Mouse (Mus musculus) limb, embryonic 14.5 days (tissue): ENCODE data around the gene Unc13b. TPM values are rescaled to one million over a fixed set of nuclear protein-coding genes. Genes with fewer than 3 reads are reported as not detected.
A peak's percentile ranks its signal among the peaks of the same experiment; 100 is the strongest.

ENCODE experiments used
- ATAC-seq: fragments of 200-750 bp; cut with Nextera tagmentation; 2 replicates; pipeline ENCODE4 v1.8.0; 2017; ENCODE audit warnings: low read depth, moderate number of reproducible peaks, moderate TSS enrichment; ENCODE audit not compliant: low FRiP score
- DNase-seq: peaks from one replicate; pipeline ENCODE4 v3.0.0-alpha.2; 2015; ENCODE audit warnings: low spot score
- H3K27ac ChIP-seq: fragments of 300-500 bp; sonication (generic); replicated peaks from 2 replicates; pipeline ENCODE4 v1.5.1; 2014; ENCODE audit warnings: low read depth, mild to moderate bottlenecking, low read length, moderate library complexity, mixed read lengths
- H3K27me3 ChIP-seq: fragments of 300-500 bp; sonication (generic); 2 replicates; pipeline ENCODE4 v1.6.1; 2014; ENCODE audit warnings: low read length, mixed read lengths; ENCODE audit not compliant: control insufficient read depth, insufficient read depth
- H3K36me3 ChIP-seq: fragments of 300-500 bp; sonication (generic); 2 replicates; pipeline ENCODE4 v1.6.1; 2014; ENCODE audit warnings: mild to moderate bottlenecking, low read length, moderate library complexity, mixed read lengths; ENCODE audit not compliant: control insufficient read depth, insufficient read depth
- H3K4me1 ChIP-seq: fragments of 300-500 bp; sonication (generic); 2 replicates; pipeline ENCODE4 v1.6.1; 2014; ENCODE audit warnings: antibody characterized with exemption, low read length, mixed read lengths; ENCODE audit not compliant: control insufficient read depth, insufficient read depth
- H3K4me2 ChIP-seq: fragments of 300-500 bp; sonication (generic); replicated peaks from 2 replicates; pipeline ENCODE4 v1.6.1; 2014; ENCODE audit warnings: low read depth, mild to moderate bottlenecking, low read length, moderate library complexity; ENCODE audit not compliant: severe bottlenecking
- H3K4me3 ChIP-seq: fragments of 300-500 bp; sonication (generic); replicated peaks from 2 replicates; pipeline ENCODE4 v1.5.1; 2014; ENCODE audit warnings: low read length
- H3K9ac ChIP-seq: fragments of 300-500 bp; sonication (generic); 2 replicates; pipeline ENCODE4 v1.6.1; 2014; ENCODE audit warnings: mild to moderate bottlenecking, low read depth, low read length, moderate library complexity; ENCODE audit not compliant: severe bottlenecking
- H3K9me3 ChIP-seq: fragments of 300-500 bp; sonication (generic); 2 replicates; pipeline ENCODE4 v1.6.1; 2016; ENCODE audit warnings: low read length; ENCODE audit not compliant: control insufficient read depth
- POLR2A ChIP-seq: fragments of 200-500 bp; IDR thresholded peaks from 2 replicates; pipeline ENCODE4 v1.8.0; 2012; ENCODE audit warnings: inconsistent platforms, mild to moderate bottlenecking, moderate library complexity, borderline replicate concordance; ENCODE audit not compliant: insufficient read depth, insufficient read length; ENCODE audit errors: extremely low read depth
- WGBS: fragments of 180-500 bp; shearing (Covaris S2); extraction: QIAGEN DNeasy Blood & Tissue Kit; methylation state at CpG from one replicate; pipeline ENCODE4 v1.1.7; 2014; 5-methylcytosine and 5-hydroxymethylcytosine counted together
- polyA plus RNA-seq, 2 experiments: library from polyadenylated mRNA; depleted of rRNA in 1 of 2; stranded (reverse) in 1 of 2; unstranded in 1 of 2; fragments of >200 nt; fragmentation: Nextera tagmentation in 1 of 2; extraction: Ambion mirVana in 1 of 2; gene quantifications; 2 replicates each; pipeline versions ENCODE4 v1.2.1 to v1.2.3; 2012 to 2014

Gene Unc13b
- polyA plus RNA-seq, 2 experiments = 2.5 to 7.2 TPM

- Histone ChIP-seq H3K27me3 (no peaks in the 10 kb centered on the region), H3K9me3 (peaks cover 7% of the 10 kb centered on the region), H3K4me3 (no peak overlapping the region), H3K4me1 (peaks cover 7% of the 10 kb centered on the region; the same call in 1 of the 2 replicates), H3K4me2 (no peak overlapping the region), H3K27ac (no peak overlapping the region), H3K36me3 (no peaks in the 10 kb centered on the region), H3K9ac (no peak overlapping the region)
- TF ChIP-seq POLR2A = no peak
- 47% methylated on average over 4 of the region's 4 CpGs for WGBS
- ATAC-seq = no peak
- no peak for DNase-seq
These were observed 146.8 kb downstream of the Unc13b start for GRCm38 (mm10) chr4:43205571-43205970.

GRCm38 (mm10) chr4:43206989-43207388 is 148.2 kb downstream of the Unc13b start:
- Histone ChIP-seq H3K9me3 (peaks cover under 1% of the 10 kb centered on the region; the same call in 1 of the 2 replicates), H3K4me3 (no peak overlapping the region), H3K4me1 (peaks cover 7% of the 10 kb centered on the region; the same call in 1 of the 2 replicates), H3K27me3 (no peaks in the 10 kb centered on the region), H3K9ac (no peak overlapping the region), H3K4me2 (no peak overlapping the region), H3K27ac (no peak overlapping the region), H3K36me3 (no peaks in the 10 kb centered on the region)
- 84% methylated on average over 5 of the region's 5 CpGs for WGBS
- ATAC-seq = no peak
- DNase-seq = no peak
- TF ChIP-seq POLR2A = no peak

- peak overlapping the region; percentile 44 for H3K4me2 ChIP-seq
These were observed 150.4 kb downstream of the Unc13b start for GRCm38 (mm10) chr4:43209081-43209579.

GRCm38 (mm10) chr4:43209673-43210072 is 150.9 kb downstream of the Unc13b start:
- DNase-seq (no peak), ATAC-seq (no peak)
- no peak for TF ChIP-seq POLR2A
- no peaks in the 10 kb centered on the region for H3K27me3 ChIP-seq
- H3K4me2 ChIP-seq = peak overlapping the region; percentile 44; the same call in 1 of the 2 replicates
- H3K4me3 ChIP-seq = no peak overlapping the region; the same call in 1 of the 2 replicates
- peak overlapping the region; percentile 47; the same call in 1 of the 2 replicates for H3K9ac ChIP-seq
- H3K9me3 ChIP-seq = no peaks in the 10 kb centered on the region
- WGBS = 42% methylated on average over 6 of the region's 6 CpGs
- H3K4me1 ChIP-seq = peaks cover 7% of the 10 kb centered on the region; the same call in 1 of the 2 replicates
- H3K27ac ChIP-seq = no peak overlapping the region
- H3K36me3 ChIP-seq = no peaks in the 10 kb centered on the region

More at GRCm38 (mm10) chr4:43209081-43209579, 150.4 kb downstream of the Unc13b start:
- Histone ChIP-seq H3K4me3 (peak overlapping the region; percentile 17), H3K36me3 (no peaks in the 10 kb centered on the region), H3K9me3 (no peaks in the 10 kb centered on the region), H3K27ac (peak overlapping the region; percentile 58; the same call in 1 of the 2 replicates), H3K4me1 (peaks cover 7% of the 10 kb centered on the region; the same call in 1 of the 2 replicates), H3K9ac (peak overlapping the region; percentile 47), H3K27me3 (no peaks in the 10 kb centered on the region)
- TF ChIP-seq POLR2A = 0 out of 2 replicates have a peak, but pooled peaks have one; percentile 43
- 2% methylated on average over 8 of the region's 8 CpGs for WGBS
- DNase-seq (peak; percentile 21), ATAC-seq (no peak)

- H3K9ac ChIP-seq = no peak overlapping the region
- H3K27ac ChIP-seq = no peak overlapping the region
- DNase-seq (no peak), ATAC-seq (no peak)
- no peak overlapping the region for H3K4me3 ChIP-seq
- H3K27me3 ChIP-seq = no peaks in the 10 kb centered on the region
- TF ChIP-seq POLR2A = no peak
- H3K4me2 ChIP-seq = no peak overlapping the region
- H3K9me3 ChIP-seq = no peaks in the 10 kb centered on the region
- WGBS = 59% methylated on average over 3 of the region's 3 CpGs
- no peaks in the 10 kb centered on the region for H3K36me3 ChIP-seq
- H3K4me1 ChIP-seq = no peaks in the 10 kb centered on the region
These were observed 157.7 kb downstream of the Unc13b start for GRCm38 (mm10) chr4:43216491-43216890.
